Mouse (Mus musculus): ENCODE measurements around the gene Slc30a4. TPM values are rescaled to one million over a fixed set of nuclear protein-coding genes. Genes with fewer than 3 reads are reported as not detected.

Gene Slc30a4
- polyA plus RNA-seq, 1 experiment from 2014 or later, result 6.2 TPM

MicroRNAs encoded within 50 kb of the gene (microRNA counts, 519-probe panel; counts per million panel counts)
- 473 counts per million, percentile 71 among the panel's probes with 10 or more counts for microRNA mmu-miR-147

Small RNAs within 50 kb of the gene (microRNA-seq; reads per million reads assigned to microRNA genes)
- 204 reads per million, percentile 53 among the genes with 10 or more reads in this experiment for gene Mir147 (ENCODE audit: borderline number of aligned reads)

Other genes with a start within 250 kb of the Slc30a4 start
- 5.4 and 8.8 TPM in 2 replicates for gene Gm14085, start 217.7 kb downstream of the Slc30a4 start, polyA plus RNA-seq (2015; fragmentation: Nextera tagmentation; extraction: Ambion mirVana)
- gene Gatm, start 91.4 kb downstream of the Slc30a4 start, polyA plus RNA-seq (2015; fragmentation: Nextera tagmentation; extraction: Ambion mirVana), result 6.3 and 7.4 TPM in 2 replicates
- gene AA467197, start 65.7 kb downstream of the Slc30a4 start, polyA plus RNA-seq (2015; fragmentation: Nextera tagmentation; extraction: Ambion mirVana), result 25.3 and 27.2 TPM in 2 replicates
- gene Bloc1s6, start 35.8 kb upstream of the Slc30a4 start, polyA plus RNA-seq (2015; fragmentation: Nextera tagmentation; extraction: Ambion mirVana), result 49.5 and 54.0 TPM in 2 replicates
- gene Sqor, start 62.6 kb upstream of the Slc30a4 start, polyA plus RNA-seq (2015; fragmentation: Nextera tagmentation; extraction: Ambion mirVana), result 5.7 and 6.3 TPM in 2 replicates

All from thymus, postnatal 0 days (tissue).